Mouse (Mus musculus) embryonic fibroblast, embryonic 13.5 days (primary cell): ENCODE data around the gene Gm609.
"Not testable (repeated sequence)": the region's sequence is repeated elsewhere in the genome, so short reads cannot be mapped to it uniquely, and the experiment has no call there.

Source experiments
- CTCF ChIP-seq: IDR thresholded peaks from 2 replicates; pipeline ENCODE4 v1.5.1; 2011; ENCODE audit warnings: mild to moderate bottlenecking, control low read depth, low read length, moderate library complexity, borderline replicate concordance; ENCODE audit not compliant: insufficient read depth
- POLR2A ChIP-seq: IDR thresholded peaks from 2 replicates; pipeline ENCODE4 v1.6.1; 2011; ENCODE audit warnings: low read depth, mild to moderate bottlenecking, control low read depth, low read length, moderate library complexity

GRCm38 (mm10) chr16:45409064-45409446 is 83.7 kb downstream of the Gm609 start:
- not testable (repeated sequence) for TF ChIP-seq CTCF, POLR2A
